Mouse (Mus musculus) liver, embryonic 16.5 days (tissue): ENCODE results near the gene Enah. TPM values are rescaled to one million over a fixed set of nuclear protein-coding genes. Genes with fewer than 3 reads are reported as not detected.

Source experiments
- ATAC-seq: fragments of 200-750 bp; cut with Nextera tagmentation; 2 replicates; pipeline ENCODE4 v1.8.0; 2017; ENCODE audit warnings: low read depth, mild to moderate bottlenecking, moderate number of reproducible peaks, moderate library complexity
- H3K27ac ChIP-seq: fragments of 300-500 bp; sonication (generic); 2 replicates; pipeline ENCODE4 v1.5.1; 2014; ENCODE audit warnings: mild to moderate bottlenecking, low read length
- H3K27me3 ChIP-seq: fragments of 300-500 bp; sonication (generic); 2 replicates; pipeline ENCODE4 v1.6.1; 2014; ENCODE audit warnings: low read depth, low read length, mixed read lengths; ENCODE audit not compliant: control insufficient read depth, insufficient read depth
- H3K36me3 ChIP-seq: fragments of 300-500 bp; sonication (generic); 2 replicates; pipeline ENCODE4 v1.6.1; 2014; ENCODE audit warnings: mild to moderate bottlenecking; ENCODE audit not compliant: control insufficient read depth, insufficient read depth
- H3K4me1 ChIP-seq: fragments of 300-500 bp; sonication (generic); 2 replicates; pipeline ENCODE4 v1.6.1; 2014; ENCODE audit warnings: low read depth, low read length, mixed read lengths; ENCODE audit not compliant: control insufficient read depth
- H3K4me2 ChIP-seq: fragments of 300-500 bp; sonication (generic); 2 replicates; pipeline ENCODE4 v1.6.1; 2014; ENCODE audit warnings: low read depth, low read length, mixed read lengths
- H3K4me3 ChIP-seq: fragments of 300-500 bp; sonication (generic); 2 replicates; pipeline ENCODE4 v1.5.1; 2014; ENCODE audit warnings: low read depth, mild to moderate bottlenecking, low read length
- H3K9ac ChIP-seq: fragments of 300-500 bp; sonication (generic); 2 replicates; pipeline ENCODE4 v1.6.1; 2014; ENCODE audit warnings: low read depth, low read length
- H3K9me3 ChIP-seq: fragments of 300-500 bp; sonication (generic); replicated peaks from 2 replicates; pipeline ENCODE4 v1.6.1; 2016; ENCODE audit warnings: low read length; ENCODE audit not compliant: control insufficient read depth
- WGBS: fragments of 180-500 bp; shearing (Covaris S2); extraction: QIAGEN DNeasy Blood & Tissue Kit; methylation state at CpG from one replicate; pipeline ENCODE4 v1.1.7; 2014; ENCODE audit not compliant: insufficient replicate concordance; 5-methylcytosine and 5-hydroxymethylcytosine counted together
- polyA plus RNA-seq: library from polyadenylated mRNA; unstranded; fragments of >200 nt; fragmentation: Nextera tagmentation; extraction: Ambion mirVana; gene quantifications from 2 replicates; pipeline ENCODE4 v1.2.1, GENCODE M21; 2015

Gene Enah
- polyA plus RNA-seq, 1 experiment from 2014 or later = 0.46 TPM

DNA sequence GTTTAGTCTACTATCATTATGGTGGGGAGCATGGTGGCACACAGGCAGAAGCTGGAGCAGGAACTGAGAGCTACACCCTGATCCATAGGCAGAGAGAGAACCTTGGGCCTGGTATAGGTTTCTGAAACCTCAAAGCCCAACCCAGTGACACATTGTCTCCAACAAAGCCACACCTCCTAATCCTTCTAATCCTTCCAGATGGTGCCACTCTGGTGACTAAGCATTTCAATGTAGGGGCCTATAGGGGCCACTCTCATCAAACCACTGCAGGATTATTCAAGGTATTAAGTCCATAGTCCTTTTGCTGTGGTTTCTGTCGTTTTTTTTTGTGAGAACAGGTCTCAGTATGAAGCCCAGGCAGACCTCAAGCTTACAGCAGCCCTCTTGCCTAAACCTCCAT is 33.9 kb downstream of the Enah start:
- H3K9me3 ChIP-seq = no peaks in the 10 kb centered on the region
- no peak overlapping the region for H3K4me2 ChIP-seq
- ATAC-seq = no peak
- H3K27ac ChIP-seq = no peak overlapping the region
- WGBS = 45% methylated on average over 1 of the region's 1 CpGs
- no peak overlapping the region for H3K9ac ChIP-seq
- H3K4me3 ChIP-seq = no peak overlapping the region
- no peaks in the 10 kb centered on the region for H3K4me1 ChIP-seq
- H3K36me3 ChIP-seq = no peaks in the 10 kb centered on the region
- H3K27me3 ChIP-seq = no peaks in the 10 kb centered on the region

- ATAC-seq = no peak
- H3K27me3 ChIP-seq = no peaks in the 10 kb centered on the region
- H3K36me3 ChIP-seq = no peaks in the 10 kb centered on the region
- H3K4me2 ChIP-seq = no peak overlapping the region
- H3K27ac ChIP-seq = no peak overlapping the region
- no peak overlapping the region for H3K4me3 ChIP-seq
- H3K9me3 ChIP-seq = no peaks in the 10 kb centered on the region
- no peaks in the 10 kb centered on the region for H3K4me1 ChIP-seq
- no peak overlapping the region for H3K9ac ChIP-seq
- 79% methylated on average over 2 of the region's 2 CpGs for WGBS
These were observed 35.0 kb downstream of the Enah start for GRCm38 (mm10) chr1:181984811-181985210.

DNA sequence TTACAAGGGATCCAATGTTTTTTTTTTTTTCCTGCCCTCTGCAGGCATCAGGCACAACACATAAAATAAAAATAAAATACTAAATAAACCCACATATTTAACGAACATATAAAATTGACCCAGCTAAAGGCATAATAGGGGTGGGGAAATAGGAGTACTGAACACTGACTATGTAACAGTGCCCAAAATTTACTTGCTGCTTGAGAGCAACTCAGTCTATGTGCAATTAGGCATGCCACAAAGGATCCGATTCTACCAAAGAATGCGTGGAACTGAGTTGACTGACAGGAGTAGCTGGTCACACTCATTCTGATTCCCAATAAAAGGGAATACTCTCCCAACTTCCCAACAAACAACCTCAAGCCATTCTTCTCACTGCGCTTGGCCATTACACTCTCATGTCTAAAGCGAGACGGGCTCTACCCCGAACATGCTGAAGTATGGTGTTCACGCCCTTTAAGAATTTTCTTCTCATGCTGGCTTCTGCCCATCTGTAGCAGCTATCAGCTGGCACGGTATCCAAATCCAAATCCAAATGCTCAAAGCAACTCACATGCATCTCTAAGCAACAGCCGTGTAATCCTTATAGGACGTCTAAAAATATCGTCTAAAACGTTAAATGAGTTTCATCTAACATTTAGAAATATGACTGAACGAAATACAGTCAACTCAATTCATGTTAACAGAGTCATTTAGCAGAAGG is 39.6 kb downstream of the Enah start:
- WGBS = 78% methylated on average over 14 of the region's 14 CpGs

GRCm38 (mm10) chr1:181975510-181975909 is 44.3 kb downstream of the Enah start:
- H3K36me3 ChIP-seq = no peaks in the 10 kb centered on the region
- no peaks in the 10 kb centered on the region for H3K27me3 ChIP-seq
- H3K4me3 ChIP-seq = no peak overlapping the region
- no peaks in the 10 kb centered on the region for H3K9me3 ChIP-seq
- H3K9ac ChIP-seq = no peak overlapping the region
- WGBS = 49% methylated on average over 3 of the region's 3 CpGs
- no peak overlapping the region for H3K4me2 ChIP-seq
- ATAC-seq = no peak
- no peak overlapping the region for H3K27ac ChIP-seq
- no peaks in the 10 kb centered on the region for H3K4me1 ChIP-seq

More for the DNA sequence above, 39.6 kb downstream of the Enah start:
- Histone ChIP-seq H3K36me3 (no peaks in the 10 kb centered on the region), H3K4me1 (no peaks in the 10 kb centered on the region), H3K27ac (no peak overlapping the region), H3K27me3 (no peaks in the 10 kb centered on the region), H3K4me2 (no peak overlapping the region), H3K4me3 (no peak overlapping the region), H3K9me3 (no peaks in the 10 kb centered on the region), H3K9ac (no peak overlapping the region)
- ATAC-seq = no peak

- Histone ChIP-seq H3K27ac (no peak overlapping the region), H3K9me3 (no peaks in the 10 kb centered on the region), H3K4me2 (no peak overlapping the region), H3K4me3 (no peak overlapping the region), H3K27me3 (no peaks in the 10 kb centered on the region), H3K36me3 (no peaks in the 10 kb centered on the region), H3K9ac (no peak overlapping the region), H3K4me1 (no peaks in the 10 kb centered on the region)
- ATAC-seq = no peak
These were observed 44.9 kb downstream of the Enah start for GRCm38 (mm10) chr1:181974897-181975296.

DNA sequence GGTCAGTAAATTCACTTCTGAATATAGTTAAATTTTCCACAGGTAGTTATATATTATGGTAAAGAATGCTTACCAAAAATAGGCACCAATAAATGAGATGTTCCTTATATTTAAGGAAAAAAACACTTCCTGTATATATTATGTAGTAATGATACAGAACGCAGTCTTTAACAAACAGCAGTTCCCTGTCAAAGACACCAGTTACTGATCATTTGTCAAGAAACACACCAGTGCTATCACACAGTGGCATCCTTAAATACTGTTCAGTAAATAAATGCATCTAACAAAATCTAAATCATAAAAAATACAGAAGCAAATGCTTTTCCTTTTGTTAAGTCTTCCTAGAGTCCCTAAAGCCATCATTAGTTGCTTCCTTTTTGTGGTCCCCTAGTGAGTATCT is 54.5 kb downstream of the Enah start:
- H3K9me3 ChIP-seq = no peaks in the 10 kb centered on the region
- WGBS = 74% methylated on average over 1 of the region's 1 CpGs
- no peak overlapping the region for H3K9ac ChIP-seq
- no peaks in the 10 kb centered on the region for H3K27me3 ChIP-seq
- H3K4me2 ChIP-seq = no peak overlapping the region
- H3K36me3 ChIP-seq = no peaks in the 10 kb centered on the region
- no peak for ATAC-seq
- no peak overlapping the region for H3K27ac ChIP-seq
- H3K4me3 ChIP-seq = no peak overlapping the region
- H3K4me1 ChIP-seq = no peaks in the 10 kb centered on the region

GRCm38 (mm10) chr1:181963827-181964226 is 56.0 kb downstream of the Enah start:
- Histone ChIP-seq H3K4me3 (no peak overlapping the region), H3K9me3 (no peaks in the 10 kb centered on the region), H3K27ac (no peak overlapping the region), H3K9ac (no peak overlapping the region), H3K4me1 (no peaks in the 10 kb centered on the region), H3K27me3 (no peaks in the 10 kb centered on the region), H3K36me3 (no peaks in the 10 kb centered on the region), H3K4me2 (no peak overlapping the region)
- WGBS = 66% methylated on average over 3 of the region's 3 CpGs
- ATAC-seq = no peak

DNA sequence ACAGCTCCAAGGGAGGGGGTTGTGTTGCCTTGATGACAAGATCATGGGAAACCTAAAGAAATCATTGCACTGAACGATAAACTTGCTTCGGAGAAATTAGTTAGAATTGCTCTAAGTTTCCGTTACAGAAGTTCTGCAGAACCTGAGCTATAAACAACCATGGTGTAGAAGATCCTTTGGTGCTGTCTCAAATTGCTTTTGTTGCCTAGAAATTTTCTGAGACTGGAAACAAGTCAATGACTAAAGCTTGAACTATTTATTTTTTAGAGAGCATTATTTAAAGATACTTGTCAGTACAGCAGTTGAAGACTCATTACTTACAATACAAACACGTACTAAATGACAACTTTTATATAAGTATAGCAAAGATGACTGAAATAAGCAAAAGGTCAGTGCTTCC is 56.4 kb downstream of the Enah start:
- no peak overlapping the region for H3K27ac ChIP-seq
- H3K9me3 ChIP-seq = no peaks in the 10 kb centered on the region
- no peak overlapping the region for H3K4me3 ChIP-seq
- WGBS = 71% methylated on average over 4 of the region's 4 CpGs
- H3K4me1 ChIP-seq = no peaks in the 10 kb centered on the region
- H3K4me2 ChIP-seq = no peak overlapping the region
- H3K36me3 ChIP-seq = no peaks in the 10 kb centered on the region
- ATAC-seq = no peak
- no peak overlapping the region for H3K9ac ChIP-seq
- H3K27me3 ChIP-seq = no peaks in the 10 kb centered on the region

GRCm38 (mm10) chr1:181960383-181960782 is 59.4 kb downstream of the Enah start:
- no peak overlapping the region for H3K27ac ChIP-seq
- H3K4me3 ChIP-seq = no peak overlapping the region
- H3K9ac ChIP-seq = no peak overlapping the region
- no peaks in the 10 kb centered on the region for H3K4me1 ChIP-seq
- no peak overlapping the region for H3K4me2 ChIP-seq
- ATAC-seq = no peak
- H3K36me3 ChIP-seq = no peaks in the 10 kb centered on the region
- WGBS = 60% methylated on average over 3 of the region's 3 CpGs
- H3K27me3 ChIP-seq = no peaks in the 10 kb centered on the region
- no peaks in the 10 kb centered on the region for H3K9me3 ChIP-seq
